Mouse (Mus musculus): Measurements from ENCODE around the gene Znhit3. TPM values are rescaled to one million over a fixed set of nuclear protein-coding genes. Genes with fewer than 3 reads are reported as not detected.

Gene Znhit3
- polyA plus RNA-seq, 1 experiment from 2014 or later = 51.6 TPM

DNA sequence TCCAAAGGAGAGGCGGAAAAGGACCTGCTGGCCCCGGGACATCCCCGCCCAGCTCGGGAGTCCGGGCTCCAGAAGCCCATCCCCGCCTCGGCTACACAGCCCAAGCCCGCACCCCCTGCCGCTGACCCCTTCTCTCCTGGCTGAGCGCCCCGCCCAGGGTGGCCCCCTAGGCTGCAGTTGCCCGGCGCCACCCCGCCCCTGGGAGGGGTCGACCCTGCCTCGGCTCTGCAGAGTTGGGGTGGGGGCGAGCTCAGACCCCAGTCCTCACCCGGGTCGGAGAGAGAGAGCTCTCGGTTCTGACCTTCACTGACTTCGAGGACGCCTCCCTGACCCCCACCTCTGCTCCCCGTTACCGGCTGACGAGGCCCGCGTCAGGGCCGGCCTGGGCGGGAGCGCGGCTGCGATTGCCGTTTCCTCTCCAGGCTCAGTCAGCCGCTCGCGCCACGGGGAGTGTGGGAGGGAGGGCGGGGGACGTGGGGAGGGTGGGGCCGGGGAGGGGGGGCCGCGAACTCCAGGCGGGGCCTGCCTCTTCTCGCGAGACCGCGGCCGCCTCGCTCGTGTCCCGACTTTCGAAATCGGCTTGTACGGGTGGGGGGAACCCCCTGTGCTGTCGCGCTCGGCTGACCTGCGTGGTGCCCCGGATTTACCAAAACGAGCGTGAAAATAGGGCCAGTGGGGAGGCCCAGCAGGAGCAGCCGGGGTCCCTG lies 45.7 kb downstream of the Znhit3 start, which contains the start of gene Ggnbp2:
Ggnbp2 (minus strand) TSS at position 481 of the 707 bp plus-strand sequence.
- Histone ChIP-seq H3K4me3 (replicated peaks) (peak within 1 kb of the TSS; percentile 86), H3K27ac (peak within 1 kb of the TSS; percentile 99), H3K9me3 (no peaks in the 10 kb centered on the region), H3K27me3 (replicated peaks) (no peaks in the 10 kb centered on the region), H3K4me1 (replicated peaks) (peaks cover 5% of the 10 kb centered on the region; the same call in 1 of the 2 replicates), H3K4me2 (replicated peaks) (peak within 1 kb of the TSS; percentile 75), H3K9ac (peak within 1 kb of the TSS; percentile 92), H3K36me3 (no peaks in the 10 kb centered on the region)
- under 1% methylated on average over 48 of the region's 62 CpGs for WGBS
- peak; percentile 91 for ATAC-seq

DNA sequence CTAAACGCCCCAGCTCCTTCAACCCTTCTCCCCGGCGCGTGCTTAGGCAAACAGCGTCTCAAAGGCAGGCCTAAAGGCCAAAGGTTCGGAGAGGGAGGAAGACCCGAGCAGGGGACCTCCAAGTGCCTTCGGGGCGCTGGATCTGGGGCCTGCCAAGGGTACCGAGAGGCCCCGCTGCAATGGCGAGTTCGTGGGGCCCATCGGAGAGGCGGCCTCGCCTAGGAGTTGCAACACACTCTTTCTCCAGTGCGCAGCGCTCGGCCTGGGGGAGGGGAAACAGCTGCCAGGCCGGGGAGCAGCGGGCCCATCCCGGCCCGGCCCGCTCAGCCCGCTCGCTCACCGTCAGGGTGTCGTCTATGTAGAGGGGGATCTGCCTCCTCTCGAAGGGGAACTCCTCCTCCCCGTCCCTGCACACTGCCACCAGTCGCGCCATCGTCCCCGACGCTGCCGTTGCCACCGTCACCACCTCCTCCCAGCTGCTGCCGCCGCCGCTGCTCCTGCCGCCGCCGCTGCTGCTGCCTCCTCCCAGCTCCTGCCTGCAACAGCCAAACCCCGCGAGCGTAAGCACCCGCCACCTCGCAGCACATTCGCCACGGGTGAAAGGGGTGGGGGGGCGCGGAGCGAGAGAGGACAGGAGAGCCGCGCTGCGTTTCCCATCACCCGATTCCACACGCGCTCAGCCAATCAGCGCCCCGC lies 46.5 kb downstream of the Znhit3 start:
- H3K4me1 ChIP-seq (replicated peaks) = peaks cover 5% of the 10 kb centered on the region; the same call in 1 of the 2 replicates
- ATAC-seq = peak; percentile 79
- no peaks in the 10 kb centered on the region for H3K9me3 ChIP-seq
- H3K9ac ChIP-seq = peak overlapping the region; percentile 92
- H3K4me3 ChIP-seq (replicated peaks) = peak overlapping the region; percentile 86
- WGBS = under 1% methylated on average over 61 of the region's 61 CpGs
- no peaks in the 10 kb centered on the region for H3K36me3 ChIP-seq
- H3K4me2 ChIP-seq (replicated peaks) = peak overlapping the region; percentile 75
- H3K27me3 ChIP-seq (replicated peaks) = no peaks in the 10 kb centered on the region
- H3K27ac ChIP-seq = peak overlapping the region; percentile 98

DNA sequence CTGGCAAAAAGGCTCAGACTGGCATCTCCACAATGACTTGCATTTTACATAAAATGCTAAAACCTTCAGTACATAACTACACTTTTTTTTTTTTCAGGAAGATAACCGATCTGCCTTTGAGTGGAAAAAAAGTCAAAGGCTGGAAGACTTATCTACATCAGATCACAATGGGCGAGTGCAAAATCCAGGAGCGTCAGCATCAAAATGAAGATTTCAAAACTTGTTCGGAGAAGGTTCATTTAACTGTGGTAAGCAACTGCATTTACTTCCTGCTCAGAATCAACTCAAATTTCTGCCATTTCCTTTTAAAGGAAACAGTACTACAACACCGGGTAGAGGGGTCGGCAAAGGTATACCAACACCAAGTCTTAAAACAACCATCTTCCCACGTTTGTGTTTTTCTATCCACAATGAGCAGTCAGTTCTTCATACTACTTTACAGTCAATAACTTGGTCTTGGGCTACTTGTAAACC lies 47.3 kb downstream of the Znhit3 start:
- peak overlapping the region; percentile 75 for H3K4me2 ChIP-seq (replicated peaks)
- peak overlapping the region; percentile 98 for H3K27ac ChIP-seq
- peaks cover 5% of the 10 kb centered on the region; the same call in 1 of the 2 replicates for H3K4me1 ChIP-seq (replicated peaks)
- no peaks in the 10 kb centered on the region for H3K9me3 ChIP-seq
- ATAC-seq = no peak
- H3K36me3 ChIP-seq = no peaks in the 10 kb centered on the region
- H3K27me3 ChIP-seq (replicated peaks) = no peaks in the 10 kb centered on the region
- peak overlapping the region; percentile 86 for H3K4me3 ChIP-seq (replicated peaks)
- H3K9ac ChIP-seq = peak overlapping the region; percentile 92
- 11% methylated on average over 7 of the region's 7 CpGs for WGBS

DNA sequence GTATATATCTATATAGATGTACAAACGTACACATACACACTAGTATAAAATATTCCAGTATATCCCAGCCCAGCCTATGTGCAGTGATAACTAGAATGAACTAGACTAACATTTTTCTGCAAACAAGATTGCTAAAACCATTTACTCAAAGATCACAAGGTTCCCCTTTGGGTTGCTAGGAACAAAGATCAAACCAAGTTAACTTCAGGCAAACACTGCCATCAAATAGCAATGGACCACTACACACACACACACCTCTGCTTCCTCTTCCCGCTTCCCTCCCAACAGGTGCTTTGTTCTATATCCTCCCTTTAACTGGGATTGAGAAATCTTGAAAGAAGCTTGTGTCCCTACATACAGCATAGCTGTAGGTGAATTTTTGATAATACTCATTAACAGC lies 48.6 kb downstream of the Znhit3 start:
- Histone ChIP-seq H3K36me3 (no peaks in the 10 kb centered on the region), H3K4me3 (replicated peaks) (no peak overlapping the region), H3K4me1 (replicated peaks) (peaks cover 5% of the 10 kb centered on the region; the same call in 1 of the 2 replicates), H3K4me2 (replicated peaks) (peak overlapping the region; percentile 28; the same call in 1 of the 2 replicates), H3K27ac (no peak overlapping the region), H3K27me3 (replicated peaks) (no peaks in the 10 kb centered on the region), H3K9me3 (no peaks in the 10 kb centered on the region), H3K9ac (no peak overlapping the region)
- WGBS = 78% methylated on average over 2 of the region's 2 CpGs
- ATAC-seq = no peak

DNA sequence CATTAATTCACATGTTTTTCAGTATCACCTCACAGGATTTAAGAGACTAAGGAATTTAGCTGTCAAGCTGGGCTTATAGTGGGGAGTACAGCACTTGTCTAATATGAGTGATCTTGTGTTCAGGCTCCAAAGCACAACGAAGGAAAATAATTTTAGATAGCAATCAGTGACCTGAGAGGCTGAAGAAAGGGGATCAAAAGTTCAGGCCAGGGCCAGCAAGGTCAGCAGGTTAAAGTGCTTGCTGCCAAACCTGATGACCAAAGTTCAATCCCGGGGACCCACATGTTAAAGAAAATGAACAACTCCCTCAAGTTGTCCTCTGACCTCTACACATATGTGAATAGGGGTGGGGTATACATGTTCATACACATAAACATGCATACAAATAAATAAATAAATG lies 50.9 kb downstream of the Znhit3 start:
- ATAC-seq = no peak
- Histone ChIP-seq H3K36me3 (no peaks in the 10 kb centered on the region), H3K9ac (no peak overlapping the region), H3K4me3 (replicated peaks) (no peak overlapping the region), H3K4me2 (replicated peaks) (no peak overlapping the region), H3K27ac (no peak overlapping the region), H3K9me3 (no peaks in the 10 kb centered on the region), H3K27me3 (replicated peaks) (no peaks in the 10 kb centered on the region), H3K4me1 (replicated peaks) (peaks cover 5% of the 10 kb centered on the region; the same call in 1 of the 2 replicates)
- 63% methylated on average over 2 of the region's 2 CpGs for WGBS

Other genes with a start within 250 kb of the Znhit3 start
- 16.0 and 16.3 TPM in 2 replicates for gene Mrm1, start 96.9 kb downstream of the Znhit3 start, polyA plus RNA-seq (2015; fragmentation: Nextera tagmentation; extraction: Ambion mirVana)
- gene Dhrs11, start 87.4 kb downstream of the Znhit3 start, polyA plus RNA-seq (2015; fragmentation: Nextera tagmentation; extraction: Ambion mirVana) = 64.4 and 78.1 TPM in 2 replicates
- gene Ggnbp2, start 45.5 kb downstream of the Znhit3 start, polyA plus RNA-seq (2015; fragmentation: Nextera tagmentation; extraction: Ambion mirVana) = 78.7 and 83.1 TPM in 2 replicates
- gene Myo19, start 36.2 kb downstream of the Znhit3 start, polyA plus RNA-seq (2015; fragmentation: Nextera tagmentation; extraction: Ambion mirVana) = 7.6 and 7.8 TPM in 2 replicates
- gene Pigw, start 36.1 kb downstream of the Znhit3 start, polyA plus RNA-seq (2015; fragmentation: Nextera tagmentation; extraction: Ambion mirVana) = 2.8 and 3.4 TPM in 2 replicates
- 0.21 and 0.45 TPM in 2 replicates for gene Car4, start 41.4 kb upstream of the Znhit3 start, polyA plus RNA-seq (2015; fragmentation: Nextera tagmentation; extraction: Ambion mirVana)
- 3.4 and 4.3 TPM in 2 replicates for gene Usp32, start 223.8 kb upstream of the Znhit3 start, polyA plus RNA-seq (2015; fragmentation: Nextera tagmentation; extraction: Ambion mirVana)